Comparison of ENCODE assay signal across 9 mouse cellular contexts in the genomic region with DNA sequence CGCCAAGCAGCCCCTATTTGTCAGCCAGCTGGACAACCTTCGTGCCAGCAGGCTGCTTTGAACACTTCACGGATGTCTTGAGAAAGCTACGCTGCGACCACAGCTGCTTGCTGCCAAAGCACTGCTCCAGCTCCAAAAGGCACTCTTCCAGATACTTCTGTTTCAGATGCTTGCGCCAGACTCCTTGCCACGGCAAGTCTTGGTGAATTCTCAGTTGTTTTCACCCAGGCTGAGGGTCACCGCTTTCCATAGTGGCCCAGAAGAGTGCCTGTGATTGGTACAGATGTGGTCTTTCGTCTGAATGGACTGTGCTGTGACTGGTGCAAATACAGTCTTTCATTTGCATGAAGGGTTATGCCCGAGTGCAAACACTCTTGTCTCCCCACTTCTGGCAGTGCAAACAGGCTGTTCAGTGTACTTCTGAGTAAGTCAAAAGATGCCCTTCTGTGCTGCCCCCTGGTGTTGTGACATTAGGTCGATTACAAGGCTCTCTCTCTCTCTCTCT. TPM values are rescaled to one million over a fixed set of nuclear protein-coding genes. Genes with fewer than 3 reads are reported as not detected.
DNase-seq lines count a peak whose midpoint lies in the region; ATAC-seq and TF ChIP-seq lines count a peak whose summit lies in the region.
"Had no signal": no experiment of that assay in that cellular context is flagged by ENCODE, and none has a peak within 500 bp of the region (broad histone marks: within the 10 kb centered on the region; RNA-seq: fewer than 3 reads in every experiment).

No protein-coding gene starts in this region.

- 68% methylated on average over 11 of the region's 11 CpGs for WGBS in liver, adult 2 months
- 57% methylated on average over 11 of the region's 11 CpGs for WGBS in liver, embryonic 12.5 days (ENCODE audit: insufficient replicate concordance)

- no peak overlapping the region for H3K27ac ChIP-seq in liver, adult 2 months (replicated peaks; ENCODE audit: insufficient read depth, low read depth, low read length)
- no peak overlapping the region for H3K27ac ChIP-seq in liver, embryonic 12.5 days
- H3K27ac ChIP-seq: midbrain, embryonic 12.5 days had no signal

- peak; percentile 35 for DNase-seq in CD4-positive, CD25-positive, alpha-beta regulatory T cell, adult 2 months (ENCODE audit: low read depth, low spot score)
- no peak for DNase-seq in liver, adult 2 months (ENCODE audit: extremely low read depth, low read depth, low spot score)
- peak; percentile 72 to 86 for DNase-seq in lung, adult 18-20 months
- peak; percentile 81 for DNase-seq in thymus, postnatal 0 days (ENCODE audit: low spot score)
- DNase-seq in urinary bladder, adult 2 months (ENCODE audit: low spot score): no peak
- no peak for DNase-seq in testis, postnatal 14 days (ENCODE audit: low spot score)

- no peaks in the 10 kb centered on the region for H3K79me2 ChIP-seq in liver, adult 2 months (ENCODE audit: control insufficient read depth, insufficient read depth, low read length)

- no peaks in the 10 kb centered on the region for H3K36me3 ChIP-seq in liver, adult 2 months (ENCODE audit: control insufficient read depth, insufficient read depth, low read length)
- no peaks in the 10 kb centered on the region for H3K36me3 ChIP-seq in liver, embryonic 12.5 days
- H3K36me3 ChIP-seq: midbrain, embryonic 12.5 days had no signal

- H3K27me3 ChIP-seq in liver, adult 2 months (ENCODE audit: control insufficient read depth, insufficient read depth, low read length): no peaks in the 10 kb centered on the region
- no peaks in the 10 kb centered on the region for H3K27me3 ChIP-seq in liver, embryonic 12.5 days (replicated peaks)
- H3K27me3 ChIP-seq: midbrain, embryonic 12.5 days had no signal

- no peaks in the 10 kb centered on the region for H3K9me3 ChIP-seq in liver, embryonic 12.5 days (replicated peaks)
- H3K9me3 ChIP-seq: midbrain, embryonic 12.5 days had no signal

- H3K4me1 ChIP-seq in liver, adult 2 months (ENCODE audit: control insufficient read depth, insufficient read depth, low read length): no peaks in the 10 kb centered on the region
- no peaks in the 10 kb centered on the region for H3K4me1 ChIP-seq in liver, embryonic 12.5 days
- H3K4me1 ChIP-seq: midbrain, embryonic 12.5 days had no signal

- H3K9ac ChIP-seq in liver, adult 2 months (ENCODE audit: low read depth, low read length): no peak overlapping the region
- no peak overlapping the region for H3K9ac ChIP-seq in liver, embryonic 12.5 days
- H3K9ac ChIP-seq: midbrain, embryonic 12.5 days had no signal

- no peak for ATAC-seq in CD4-positive, CD25-positive, alpha-beta regulatory T cell, adult 4 months
- ATAC-seq in liver, embryonic 12.5 days: no peak

- no peak overlapping the region for H3K4me2 ChIP-seq in liver, embryonic 12.5 days
- H3K4me2 ChIP-seq: midbrain, embryonic 12.5 days had no signal

- TF ChIP-seq CTCF in liver, adult 2 months (IDR thresholded peaks at IDR 0.05; ENCODE audit: low read depth, low read length): peak; percentile 11; the same call in 1 of the 2 replicates

- H3K4me3 ChIP-seq in liver, adult 2 months (ENCODE audit: insufficient read depth, low read depth, low read length): no peak overlapping the region
- H3K4me3 ChIP-seq in liver, embryonic 12.5 days: no peak overlapping the region
- H3K4me3 ChIP-seq: midbrain, embryonic 12.5 days had no signal

- TF ChIP-seq POLR2A in liver, adult 2 months (IDR thresholded peaks at IDR 0.05; ENCODE audit: extremely low read depth, insufficient read depth, low read length): no peak

RNA-seq across cellular contexts. Expression of gene Cdkn2aipnl, which starts 6.4 kb away (rescaled TPM):
- polyA plus RNA-seq in CD4-positive, CD25-positive, alpha-beta regulatory T cell, adult 4 months (2017; shearing (Covaris generic)): 100 to 1,000 TPM in 1 of 2 experiments, 10 to 100 TPM in 1; 92.5 to 116 TPM
- 11.5 and 12.6 TPM in 2 replicates for total RNA-seq in liver, adult 2 months (2014; rRNA removed)
- 7.5 and 9.4 TPM in 2 replicates for polyA plus RNA-seq in liver, adult 2 months (2012; rRNA removed)
- polyA plus RNA-seq in liver, embryonic 12.5 days (2016; fragmentation: Nextera tagmentation; extraction: Ambion mirVana): 75.0 and 77.3 TPM in 2 replicates
- 177 and 196 TPM in 2 replicates for polyA plus RNA-seq in thymus, postnatal 0 days (2015; fragmentation: Nextera tagmentation; extraction: Ambion mirVana)
- 21.2 and 23.8 TPM in 2 replicates for polyA plus RNA-seq in urinary bladder, adult 2 months (2012; rRNA removed)

RNA-seq across cellular contexts. Expression of gene Ube2b, which starts 39.5 kb away (rescaled TPM):
- 100 to 1,000 TPM; 197 to 249 TPM for polyA plus RNA-seq in CD4-positive, CD25-positive, alpha-beta regulatory T cell, adult 4 months (2017; shearing (Covaris generic))
- 107 and 110 TPM in 2 replicates for total RNA-seq in liver, adult 2 months (2014; rRNA removed)
- polyA plus RNA-seq in liver, adult 2 months (2012; rRNA removed): 36.4 and 50.2 TPM in 2 replicates
- 113 and 116 TPM in 2 replicates for polyA plus RNA-seq in liver, embryonic 12.5 days (2016; fragmentation: Nextera tagmentation; extraction: Ambion mirVana)
- 287 and 292 TPM in 2 replicates for polyA plus RNA-seq in thymus, postnatal 0 days (2015; fragmentation: Nextera tagmentation; extraction: Ambion mirVana)
- polyA plus RNA-seq in urinary bladder, adult 2 months (2012; rRNA removed): 203 and 249 TPM in 2 replicates

RNA-seq across cellular contexts. Expression of gene Cdkl3, which starts 43.0 kb away (rescaled TPM):
- polyA plus RNA-seq in CD4-positive, CD25-positive, alpha-beta regulatory T cell, adult 4 months (2017; shearing (Covaris generic)): 1 to 10 TPM; 2.7 to 5.3 TPM
- 0.20 and 1.7 TPM in 2 replicates for total RNA-seq in liver, adult 2 months (2014; rRNA removed)
- polyA plus RNA-seq in liver, adult 2 months (2012; rRNA removed): 0.05 and 0.11 TPM in 2 replicates
- 2.1 and 2.6 TPM in 2 replicates for polyA plus RNA-seq in liver, embryonic 12.5 days (2016; fragmentation: Nextera tagmentation; extraction: Ambion mirVana)
- polyA plus RNA-seq in thymus, postnatal 0 days (2015; fragmentation: Nextera tagmentation; extraction: Ambion mirVana): 9.5 and 12.2 TPM in 2 replicates
- 4.6 and 5.6 TPM in 2 replicates for polyA plus RNA-seq in urinary bladder, adult 2 months (2012; rRNA removed)

Comparison
In these comparisons a context has a peak if more than half of its experiments do, and no peak if none do; other contexts are left out.
1. DNase-seq: peak in CD4-positive, CD25-positive, alpha-beta regulatory T cell, adult 2 months (single experiment), lung, adult 18-20 months (2 of 2) and thymus, postnatal 0 days (single experiment); none in liver, adult 2 months (single experiment), urinary bladder, adult 2 months (single experiment) and testis, postnatal 14 days (single experiment).